Mouse (Mus musculus): ENCODE measurements around the gene Nbr1. TPM values are rescaled to one million over a fixed set of nuclear protein-coding genes. Genes with fewer than 3 reads are reported as not detected.
"Not testable (repeated sequence)": the region's sequence is repeated elsewhere in the genome, so short reads cannot be mapped to it uniquely, and the experiment has no call there.

Nbr1 gene
- polyA plus RNA-seq, 1 experiment = 33.0 TPM

GRCm38 (mm10) chr11:101582054-101583035, 30.4 kb downstream of the Nbr1 start, which contains the start of gene Tmem106a:
Gene Tmem106a (plus strand): TSS chr11:101582242.
- peak within 1 kb of the TSS; percentile 43 for H3K4me2 ChIP-seq (ENCODE audit: low read depth)

GRCm38 (mm10) chr11:101583205-101583604, 31.3 kb downstream of the Nbr1 start:
- H3ac ChIP-seq (ENCODE audit: control insufficient read depth, insufficient read length) = no peak overlapping the region
- H3K4me3 ChIP-seq = no peak overlapping the region
- no peaks in the 10 kb centered on the region for H3K27me3 ChIP-seq (ENCODE audit: control insufficient read depth, insufficient read depth, insufficient read length)
- H3K4me2 ChIP-seq (ENCODE audit: low read depth) = no peak overlapping the region
- no peaks in the 10 kb centered on the region for H3K79me2 ChIP-seq (ENCODE audit: control insufficient read depth, insufficient read depth)
- H3K36me3 ChIP-seq (ENCODE audit: control insufficient read depth, insufficient read depth) = peaks cover 8% of the 10 kb centered on the region
- TF ChIP-seq TCF12 (IDR thresholded peaks at IDR 0.05; ENCODE audit: insufficient read depth, poor library complexity, severe bottlenecking) = no peak
- no peak for TF ChIP-seq MAX (IDR thresholded peaks at IDR 0.05; ENCODE audit: low read depth)
- no peak for TF ChIP-seq MYOD1 (IDR thresholded peaks at IDR 0.05; ENCODE audit: control insufficient read depth in 1 of 3, insufficient read length in 2 of 3, low read depth in 2 of 3)
- TF ChIP-seq TCF3 (IDR thresholded peaks at IDR 0.05; ENCODE audit: insufficient read length, low read depth) = no peak

More at GRCm38 (mm10) chr11:101582054-101583035, 30.4 kb downstream of the Nbr1 start, which contains the start of gene Tmem106a:
- TF ChIP-seq MYOG (IDR thresholded peaks at IDR 0.05; ENCODE audit: control insufficient read depth in 1 of 3, insufficient read depth in 1 of 3, insufficient read length in 2 of 3, low read depth in 2 of 3) (no peak), CEBPB (IDR thresholded peaks at IDR 0.05; ENCODE audit: insufficient read depth, poor library complexity, severe bottlenecking) (no peak), USF1 (IDR thresholded peaks at IDR 0.05; ENCODE audit: low read depth) (no peak), TCF12 (IDR thresholded peaks at IDR 0.05; ENCODE audit: insufficient read depth, poor library complexity, severe bottlenecking) (no peak), REST (IDR thresholded peaks at IDR 0.05; ENCODE audit: insufficient read depth, insufficient read length) (no peak), SRF (IDR thresholded peaks at IDR 0.05; ENCODE audit: control insufficient read depth, insufficient read length, low read depth) (no peak)
- Histone ChIP-seq H3K4me3 (peak within 1 kb of the TSS; percentile 8), H3K36me3 (ENCODE audit: control insufficient read depth, insufficient read depth) (peaks cover 17% of the 10 kb centered on the region), H3K79me2 (ENCODE audit: control insufficient read depth, insufficient read depth) (no peaks in the 10 kb centered on the region), H3ac (ENCODE audit: control insufficient read depth, insufficient read length) (no peak within 1 kb of the TSS), H3K27me3 (ENCODE audit: control insufficient read depth, insufficient read depth, insufficient read length) (no peaks in the 10 kb centered on the region)

GRCm38 (mm10) chr11:101585031-101585430, 33.1 kb downstream of the Nbr1 start:
- H3K4me3 ChIP-seq; H3K79me2 ChIP-seq (ENCODE audit: control insufficient read depth, insufficient read depth): not testable (repeated sequence)

GRCm38 (mm10) chr11:101585805-101586204, 33.9 kb downstream of the Nbr1 start:
- Histone ChIP-seq H3K4me2 (ENCODE audit: low read depth) (no peak overlapping the region), H3K79me2 (ENCODE audit: control insufficient read depth, insufficient read depth) (no peaks in the 10 kb centered on the region), H3K27me3 (ENCODE audit: control insufficient read depth, insufficient read depth, insufficient read length) (no peaks in the 10 kb centered on the region), H3K36me3 (ENCODE audit: control insufficient read depth, insufficient read depth) (no peaks in the 10 kb centered on the region), H3K4me3 (no peak overlapping the region), H3ac (ENCODE audit: control insufficient read depth, insufficient read length) (no peak overlapping the region)
- TF ChIP-seq POLR2A (IDR thresholded peaks at IDR 0.05; ENCODE audit: insufficient read length, low read depth) (no peak), MYOG (IDR thresholded peaks at IDR 0.05; ENCODE audit: control insufficient read depth in 1 of 3, insufficient read depth in 1 of 3, insufficient read length in 2 of 3, low read depth in 2 of 3) (no peak), POLR2AphosphoS2 (IDR thresholded peaks at IDR 0.05; ENCODE audit: insufficient read length, low read depth) (no peak), USF1 (IDR thresholded peaks at IDR 0.05; ENCODE audit: low read depth) (no peak), MYOD1 (IDR thresholded peaks at IDR 0.05; ENCODE audit: control insufficient read depth in 1 of 3, insufficient read length in 2 of 3, low read depth in 2 of 3) (no peak), SRF (IDR thresholded peaks at IDR 0.05; ENCODE audit: control insufficient read depth, insufficient read length, low read depth) (no peak), CEBPB (IDR thresholded peaks at IDR 0.05; ENCODE audit: insufficient read depth, poor library complexity, severe bottlenecking) (no peak), E2F4 (IDR thresholded peaks at IDR 0.05; ENCODE audit: insufficient read depth) (no peak), REST (IDR thresholded peaks at IDR 0.05; ENCODE audit: insufficient read depth, insufficient read length) (no peak), TCF12 (IDR thresholded peaks at IDR 0.05; ENCODE audit: insufficient read depth, poor library complexity, severe bottlenecking) (no peak), TCF3 (IDR thresholded peaks at IDR 0.05; ENCODE audit: insufficient read length, low read depth) (no peak), MAX (IDR thresholded peaks at IDR 0.05; ENCODE audit: low read depth) (no peak)

More at GRCm38 (mm10) chr11:101585031-101585430, 33.1 kb downstream of the Nbr1 start:
- H3K4me2 ChIP-seq (ENCODE audit: low read depth); H3K27me3 ChIP-seq (ENCODE audit: control insufficient read depth, insufficient read depth, insufficient read length); H3ac ChIP-seq (ENCODE audit: control insufficient read depth, insufficient read length); H3K36me3 ChIP-seq (ENCODE audit: control insufficient read depth, insufficient read depth): not testable (repeated sequence)

- no peak for TF ChIP-seq POLR2AphosphoS2 (IDR thresholded peaks at IDR 0.05; ENCODE audit: insufficient read length, low read depth)
- TF ChIP-seq CEBPB (IDR thresholded peaks at IDR 0.05; ENCODE audit: insufficient read depth, poor library complexity, severe bottlenecking) = no peak
- TF ChIP-seq E2F4 (IDR thresholded peaks at IDR 0.05; ENCODE audit: insufficient read depth) = no peak
- TF ChIP-seq MYOD1 (IDR thresholded peaks at IDR 0.05; ENCODE audit: control insufficient read depth in 1 of 3, insufficient read length in 2 of 3, low read depth in 2 of 3) = no peak
- TF ChIP-seq TCF12 (IDR thresholded peaks at IDR 0.05; ENCODE audit: insufficient read depth, poor library complexity, severe bottlenecking) = no peak
- TF ChIP-seq SRF (IDR thresholded peaks at IDR 0.05; ENCODE audit: control insufficient read depth, insufficient read length, low read depth) = no peak
- TF ChIP-seq USF1 (IDR thresholded peaks at IDR 0.05; ENCODE audit: low read depth) = no peak
- TF ChIP-seq MAX (IDR thresholded peaks at IDR 0.05; ENCODE audit: low read depth) = no peak
- TF ChIP-seq POLR2A (IDR thresholded peaks at IDR 0.05; ENCODE audit: insufficient read length, low read depth) = no peak
- TF ChIP-seq REST (IDR thresholded peaks at IDR 0.05; ENCODE audit: insufficient read depth, insufficient read length) = no peak
- TF ChIP-seq MYOG (IDR thresholded peaks at IDR 0.05; ENCODE audit: control insufficient read depth in 1 of 3, insufficient read depth in 1 of 3, insufficient read length in 2 of 3, low read depth in 2 of 3) = no peak
- TF ChIP-seq TCF3 (IDR thresholded peaks at IDR 0.05; ENCODE audit: insufficient read length, low read depth) = no peak
- Histone ChIP-seq H3K79me2 (ENCODE audit: control insufficient read depth, insufficient read depth) (no peaks in the 10 kb centered on the region), H3ac (ENCODE audit: control insufficient read depth, insufficient read length) (no peak overlapping the region), H3K27me3 (ENCODE audit: control insufficient read depth, insufficient read depth, insufficient read length) (no peaks in the 10 kb centered on the region), H3K4me3 (no peak overlapping the region), H3K36me3 (ENCODE audit: control insufficient read depth, insufficient read depth) (no peaks in the 10 kb centered on the region), H3K4me2 (ENCODE audit: low read depth) (no peak overlapping the region)
Measured at GRCm38 (mm10) chr11:101587676-101588075, 35.7 kb downstream of the Nbr1 start.
